Mouse (Mus musculus): Measurements from ENCODE around the gene Pitpnc1. TPM values are rescaled to one million over a fixed set of nuclear protein-coding genes. Genes with fewer than 3 reads are reported as not detected.

Pitpnc1 gene
- total RNA-seq, 2 experiments from 2014 or later, result 53.2 to 54.7 TPM

DNA sequence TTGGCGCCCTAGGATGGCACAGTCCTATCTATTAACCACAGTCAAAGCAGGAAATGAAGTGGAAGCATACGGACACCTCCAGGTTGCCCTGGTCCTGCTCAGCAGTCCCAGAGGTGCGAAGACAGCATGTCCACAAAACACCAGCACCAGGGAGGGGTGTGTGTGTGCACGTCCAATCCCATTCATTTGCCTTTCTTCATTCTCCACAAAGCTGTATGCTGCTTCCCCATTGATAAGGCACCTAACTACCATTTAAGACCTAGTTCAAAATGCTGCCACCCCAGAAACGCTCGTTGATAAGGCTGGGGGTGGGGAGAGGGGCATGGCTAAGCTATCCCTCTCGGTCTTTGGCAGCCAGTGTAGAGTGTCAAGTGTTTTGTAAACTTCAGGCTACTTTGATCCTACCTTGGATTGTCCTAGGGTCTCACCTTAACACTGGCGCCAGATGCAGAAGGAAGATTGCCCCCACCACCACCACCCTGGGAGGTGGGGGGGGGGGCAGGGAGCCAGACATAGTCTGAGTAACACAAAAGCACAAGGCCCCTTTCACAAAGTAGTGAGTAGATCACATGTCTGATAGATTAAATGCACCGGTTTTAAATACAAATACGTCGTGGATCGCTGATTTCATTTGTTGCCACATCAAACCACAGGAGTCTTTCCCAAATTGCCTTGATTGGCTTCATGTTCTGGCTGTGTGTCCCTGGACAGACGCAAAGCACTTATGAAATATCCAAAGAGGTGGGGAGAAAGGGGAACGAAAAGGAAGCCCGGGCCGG, 2.1 kb downstream of the Pitpnc1 start:
- no peak for DNase-seq

DNA sequence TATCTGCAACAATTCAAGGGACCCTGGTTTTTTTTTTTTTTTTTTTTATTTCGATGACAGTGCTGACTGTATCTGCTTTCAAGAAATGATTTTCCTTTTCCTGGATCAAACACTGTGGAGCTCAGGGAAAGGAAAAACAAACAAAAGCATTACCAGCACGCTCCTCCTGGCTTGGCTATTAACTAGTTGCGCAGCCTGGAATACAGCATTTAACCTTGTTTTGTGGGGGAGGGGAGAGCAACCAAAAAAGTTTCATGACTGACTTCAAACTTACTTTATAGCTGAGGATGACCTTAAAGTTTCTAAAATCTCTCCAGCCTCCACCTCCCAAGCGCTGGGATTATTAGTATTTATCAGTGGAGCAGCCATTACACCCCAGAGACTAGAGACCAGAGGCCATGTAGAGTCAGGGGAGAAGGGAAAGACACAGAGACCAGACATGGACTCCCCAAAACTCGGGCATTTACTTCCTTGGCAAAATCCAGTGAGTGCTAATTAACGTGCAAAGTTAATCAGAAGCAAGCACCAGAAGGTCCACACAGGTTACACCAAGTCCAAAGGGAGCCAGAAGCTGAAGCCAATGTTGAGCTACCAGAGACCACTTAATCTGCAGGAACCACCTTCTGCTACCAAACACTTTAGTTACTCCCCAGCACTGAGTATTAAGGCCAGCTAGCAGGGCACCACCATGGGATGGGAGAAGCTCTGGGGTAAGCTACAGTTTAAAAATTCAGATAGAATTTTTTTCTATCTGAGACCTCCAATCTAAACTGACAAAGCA, 3.7 kb downstream of the Pitpnc1 start:
- DNase-seq, result no peak

DNA sequence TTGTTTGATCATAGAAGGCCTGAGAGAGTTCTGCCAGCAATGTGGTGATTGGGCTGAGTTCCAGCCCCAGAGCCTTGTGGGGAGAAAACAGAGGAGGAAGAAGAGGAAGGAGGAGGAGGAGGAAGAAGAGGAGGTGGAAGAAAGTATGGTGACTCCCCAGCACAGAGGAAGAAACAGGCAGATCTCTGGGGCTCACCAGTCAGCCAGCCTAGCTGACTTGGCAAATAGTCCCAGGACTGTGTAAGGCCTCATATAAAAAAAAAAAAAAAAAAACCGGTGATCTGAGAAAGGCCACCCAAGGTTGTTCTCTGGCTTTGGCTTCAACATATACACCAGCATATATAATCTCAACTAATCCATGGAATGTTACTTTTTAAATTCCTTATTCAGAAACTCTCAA, 4.5 kb downstream of the Pitpnc1 start:
- no peak for DNase-seq

DNA sequence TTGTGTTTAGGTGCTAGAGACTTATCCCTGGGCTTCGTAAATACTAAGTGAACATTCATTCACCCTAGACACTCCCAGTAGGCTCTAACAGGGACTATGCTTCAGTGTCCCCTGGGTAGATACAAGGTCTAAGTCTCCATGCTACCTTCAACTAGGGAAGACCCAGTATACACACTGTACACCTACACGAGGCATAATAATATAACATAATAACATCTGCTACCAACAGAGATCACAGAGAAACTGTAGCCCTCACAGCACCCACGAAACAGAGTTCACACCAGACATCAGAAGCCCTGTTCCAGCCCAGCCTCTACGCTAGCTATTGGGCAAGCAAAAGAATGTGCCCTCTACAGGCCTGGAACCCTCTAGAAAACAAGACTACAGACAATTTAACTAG, 5.5 kb downstream of the Pitpnc1 start:
- DNase-seq, result no peak

DNA sequence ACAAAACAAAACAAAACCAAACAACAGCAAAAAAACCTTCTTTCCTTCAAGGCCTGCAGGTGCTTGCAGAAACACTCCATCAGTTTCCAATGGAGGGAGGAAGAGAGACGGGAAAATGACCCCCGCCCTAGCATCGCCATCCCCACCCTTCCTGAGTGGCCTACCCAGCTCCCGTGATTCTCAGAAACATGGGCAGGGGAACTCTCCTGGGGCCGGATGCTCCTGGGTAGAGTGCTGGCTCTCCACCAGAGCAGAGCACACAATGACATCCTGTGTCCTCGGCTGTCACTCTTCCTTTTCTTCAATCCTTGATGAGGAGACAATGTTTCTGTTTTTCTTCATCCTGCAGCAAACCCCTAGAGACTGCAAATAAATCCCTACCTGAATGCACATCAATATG, 6.4 kb downstream of the Pitpnc1 start:
- no peak for DNase-seq

DNA sequence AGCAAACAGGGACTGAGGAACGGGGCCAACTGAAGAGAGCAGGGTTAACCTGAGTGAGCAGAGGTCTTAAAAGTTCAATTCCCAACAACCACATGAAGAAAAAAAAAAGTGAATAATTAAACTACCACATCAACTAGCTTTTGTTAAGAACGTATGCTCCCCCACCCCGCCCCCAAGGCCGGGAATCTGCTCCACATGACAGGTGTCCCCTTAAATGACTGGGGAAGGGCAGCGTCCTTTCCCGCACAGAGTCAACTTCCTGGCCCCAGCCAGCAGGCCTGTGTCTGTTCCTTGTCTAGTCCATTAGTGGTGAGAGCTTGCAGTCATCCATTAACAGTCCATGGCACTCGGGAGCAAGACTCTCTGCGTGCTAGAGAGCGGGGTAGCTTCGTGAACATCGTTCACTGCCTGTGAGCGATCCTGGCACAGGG, 7.2 kb downstream of the Pitpnc1 start:
- no peak for DNase-seq

DNA sequence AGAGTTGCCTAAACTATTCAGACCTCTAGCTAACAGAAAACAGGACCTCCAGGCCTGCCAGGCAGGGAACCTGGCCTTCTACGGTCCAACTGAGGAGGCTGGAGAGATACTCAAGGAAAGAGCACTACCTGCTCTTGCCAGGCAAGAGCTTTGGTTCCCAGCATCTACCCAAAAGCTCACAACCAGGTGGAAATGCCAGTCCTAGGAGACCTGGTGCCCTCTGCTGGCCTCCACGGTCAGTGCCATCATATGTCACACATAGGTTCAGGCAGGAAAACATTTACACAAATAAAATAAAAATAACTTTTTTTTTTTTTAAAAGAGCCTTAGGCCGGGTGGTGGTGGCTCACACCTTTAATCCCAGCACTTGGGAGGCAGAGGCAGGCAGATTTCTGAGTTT, 8.0 kb downstream of the Pitpnc1 start:
- no peak for DNase-seq

DNA sequence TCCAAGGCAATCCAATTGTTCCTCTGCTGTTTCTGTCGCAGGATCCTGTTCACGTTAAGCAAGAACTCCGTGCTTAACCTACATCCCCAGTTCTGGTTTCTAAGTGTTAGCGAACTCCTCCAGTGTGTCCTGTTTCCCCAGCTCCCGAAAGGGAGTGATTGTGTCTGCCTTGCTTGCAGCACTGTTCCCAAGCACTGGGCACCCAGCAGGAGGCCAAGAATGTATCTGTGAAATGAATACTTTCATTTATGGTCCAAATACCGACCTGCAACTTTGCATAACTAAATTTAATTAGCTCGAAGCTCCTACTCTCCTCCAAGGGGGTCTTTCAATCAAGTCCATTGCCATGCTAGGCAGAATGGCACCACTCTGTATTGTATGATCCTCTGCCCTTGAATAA, 10.7 kb downstream of the Pitpnc1 start:
- DNase-seq, result no peak

DNA sequence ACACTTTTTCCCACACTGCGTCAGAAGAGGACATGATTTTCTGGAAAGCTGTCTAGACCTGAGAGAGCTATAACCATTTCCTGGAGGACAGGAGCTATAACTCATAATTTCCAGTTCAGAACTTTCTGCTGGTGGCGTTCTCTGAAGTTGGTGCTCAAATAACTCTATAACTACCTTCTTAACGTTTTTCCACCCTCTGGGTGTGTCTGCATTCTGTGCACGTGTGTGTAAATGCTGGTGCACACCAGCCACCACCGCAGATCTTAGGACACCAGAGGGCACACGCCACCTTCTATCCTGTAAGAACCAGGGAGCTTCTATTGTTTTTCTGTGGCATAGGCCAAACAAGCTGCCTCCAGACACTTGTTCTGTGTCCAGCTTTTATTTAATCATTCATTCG, 11.5 kb downstream of the Pitpnc1 start:
- DNase-seq, result no peak

DNA sequence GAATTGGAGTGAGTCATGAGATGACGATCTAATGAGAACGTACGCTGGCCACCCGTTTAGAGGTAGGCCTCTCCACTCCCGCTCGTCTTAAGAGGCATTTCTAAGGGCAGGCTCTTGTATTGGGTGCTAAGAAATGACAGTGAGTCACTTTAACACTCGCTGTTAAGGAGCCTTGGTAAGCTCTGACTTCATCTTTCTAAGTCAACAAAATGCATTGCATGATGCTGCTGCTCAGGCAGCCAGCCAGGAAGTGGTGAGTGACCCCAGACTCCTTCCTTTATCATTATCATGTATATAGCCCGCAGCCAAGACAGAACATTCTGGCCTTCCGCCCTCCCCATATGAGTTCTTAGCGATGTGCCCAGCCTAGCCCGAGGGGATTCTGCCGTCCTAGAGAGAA, 12.2 kb downstream of the Pitpnc1 start:
- no peak for DNase-seq

DNA sequence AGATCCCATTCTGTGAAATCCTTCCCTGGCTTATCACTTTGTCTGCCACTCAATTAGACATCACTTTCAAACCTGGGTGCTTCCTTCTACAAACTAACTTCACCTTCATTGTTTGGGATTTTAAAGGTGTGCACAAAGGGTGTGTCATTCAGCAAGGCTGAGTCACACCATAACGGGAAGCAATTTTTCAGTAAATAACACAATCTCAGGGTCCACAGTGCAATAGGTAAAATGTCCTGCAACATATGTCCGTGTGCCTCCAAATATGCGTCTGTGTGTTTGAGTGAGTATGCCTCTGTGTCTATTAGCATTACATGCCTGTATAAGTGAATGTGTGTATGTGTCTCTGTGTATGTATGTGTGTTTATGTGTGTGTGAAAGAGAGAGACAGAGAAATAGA, 13.2 kb downstream of the Pitpnc1 start:
- DNase-seq, result no peak

DNA sequence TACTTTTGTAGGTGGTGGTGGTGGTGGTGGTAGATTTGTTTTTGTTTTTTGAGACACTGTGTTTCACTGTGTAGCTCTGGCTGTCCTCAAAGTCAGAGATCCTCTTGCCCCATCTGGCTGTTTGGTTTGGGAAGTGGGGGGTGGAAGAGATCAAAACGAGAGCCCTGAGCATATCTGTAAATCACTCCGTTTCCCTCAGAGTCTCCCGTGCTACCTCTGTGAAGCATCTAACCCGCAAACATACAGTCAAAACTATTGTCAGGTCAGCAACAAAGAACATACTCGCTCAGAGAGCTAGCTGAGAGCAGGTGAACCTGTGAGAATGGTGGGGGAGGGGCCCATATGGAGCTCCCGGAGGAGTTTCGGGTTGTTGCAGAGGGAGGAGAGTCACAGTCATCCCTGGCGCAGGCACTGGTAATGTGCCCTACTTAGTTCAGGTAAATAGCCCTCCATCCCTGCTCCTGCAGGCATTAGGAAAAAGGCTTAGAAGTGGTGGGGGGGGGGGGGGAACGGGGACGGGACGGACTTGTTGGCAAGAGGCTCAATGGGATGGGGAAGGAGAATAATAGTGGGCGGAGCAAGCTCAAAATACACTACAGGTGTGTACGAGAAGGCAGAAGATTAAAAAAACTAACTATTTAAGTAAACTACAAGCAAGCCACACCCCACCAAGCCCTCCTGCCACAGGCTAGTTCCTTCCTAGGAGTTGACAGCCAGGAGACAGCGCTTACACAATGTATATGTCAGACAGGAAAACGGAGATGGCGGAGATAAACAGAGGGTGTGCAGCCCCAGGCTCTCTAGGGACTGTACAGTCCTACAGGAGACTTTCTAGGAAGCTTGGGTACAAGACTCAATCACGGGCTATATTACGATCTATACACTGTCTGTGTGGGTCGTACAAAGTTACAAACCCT, 15.7 kb downstream of the Pitpnc1 start:
- DNase-seq, result no peak

DNA sequence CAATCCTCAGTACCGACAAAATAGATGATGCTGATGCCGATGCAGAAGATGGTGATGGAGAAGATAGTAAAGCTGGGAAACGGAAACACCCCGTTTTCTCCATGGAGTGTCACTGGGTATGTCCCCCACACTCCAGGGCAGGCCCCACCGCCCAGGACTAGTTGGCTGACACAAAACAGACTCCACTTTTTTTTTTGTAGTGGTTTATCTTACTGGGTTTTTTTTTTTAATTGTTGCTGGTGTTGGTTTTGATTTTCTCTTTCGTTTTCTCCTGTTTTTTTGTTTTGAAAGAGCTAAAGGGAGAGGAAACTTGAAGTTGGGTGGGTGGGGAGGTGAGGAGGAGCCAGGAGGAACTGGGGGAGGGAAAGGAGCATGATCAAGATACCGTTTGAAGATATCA, 18.4 kb downstream of the Pitpnc1 start:
- no peak for DNase-seq

DNA sequence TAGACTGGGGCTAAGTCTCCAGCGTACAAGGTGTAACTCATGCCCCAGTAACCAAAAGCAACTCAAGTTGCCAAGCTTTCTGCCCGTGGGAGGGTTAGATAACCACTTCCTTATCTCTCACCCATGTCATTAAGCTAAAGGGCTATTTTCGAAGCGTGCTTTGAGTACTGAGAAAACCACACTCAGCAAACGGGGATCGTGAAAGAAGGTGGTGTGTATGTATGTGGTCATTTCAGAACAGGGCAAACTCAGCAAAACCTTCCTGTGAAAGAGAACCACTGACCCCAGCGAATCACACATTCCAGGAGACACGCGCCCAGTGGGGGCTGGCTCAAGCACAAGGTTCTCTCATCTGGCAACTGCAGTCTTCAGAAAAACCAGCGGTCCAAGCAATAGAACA, 19.4 kb downstream of the Pitpnc1 start:
- no peak for DNase-seq

DNA sequence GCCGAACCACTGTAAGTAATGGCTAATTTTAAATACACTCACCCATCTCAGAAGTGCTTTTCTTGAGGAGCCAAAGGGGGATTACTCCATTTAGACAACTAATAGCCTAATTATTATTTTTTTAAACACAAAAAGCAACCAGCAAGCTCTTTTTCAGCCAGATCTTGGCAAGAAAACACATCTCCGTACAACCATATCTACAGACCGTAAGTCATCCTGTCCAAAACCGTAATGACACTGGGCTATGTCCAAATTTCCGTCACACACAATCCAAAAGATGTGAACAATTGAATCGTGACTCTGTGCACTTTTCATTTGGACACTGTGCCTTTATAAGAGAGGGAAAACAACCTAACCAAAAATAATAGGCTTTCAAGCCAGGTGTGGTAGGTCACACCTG, 20.4 kb downstream of the Pitpnc1 start:
- DNase-seq, result no peak

DNA sequence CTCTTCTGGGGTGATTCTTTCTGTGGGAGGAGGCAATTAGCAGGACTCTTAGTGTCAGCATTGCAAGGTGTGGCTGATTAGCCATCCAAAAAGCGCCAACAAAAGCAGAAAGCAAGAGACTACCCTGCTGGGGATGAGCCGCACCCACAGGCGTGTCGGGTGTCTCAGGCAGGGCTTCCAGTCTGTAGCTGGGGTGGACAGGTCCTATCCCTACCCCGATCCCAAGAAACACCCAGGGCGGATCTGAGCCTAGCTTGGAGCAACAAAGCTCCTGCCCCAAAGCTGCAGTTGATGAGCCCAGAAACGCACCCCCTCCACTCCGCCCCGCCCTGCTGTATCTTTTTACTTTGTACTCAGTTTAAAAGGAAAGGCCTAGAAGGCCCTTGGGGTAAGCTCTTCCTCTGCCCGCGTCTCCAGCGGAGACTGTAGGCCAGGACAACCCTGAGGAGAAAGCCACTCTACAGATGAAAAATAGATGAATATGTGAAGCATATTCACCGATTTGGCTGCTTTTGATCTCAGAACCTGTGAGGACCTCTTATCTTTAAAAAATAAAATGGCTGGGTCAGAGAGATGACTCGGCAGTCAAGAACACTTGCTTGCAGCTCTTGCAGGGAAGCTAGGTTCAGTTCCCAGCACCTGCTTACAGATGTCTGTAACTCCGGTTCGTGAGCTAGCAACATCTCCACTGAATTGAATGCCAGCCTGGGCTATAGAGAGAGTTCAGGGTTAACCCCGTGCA, 21.2 kb downstream of the Pitpnc1 start:
- no peak for DNase-seq

DNA sequence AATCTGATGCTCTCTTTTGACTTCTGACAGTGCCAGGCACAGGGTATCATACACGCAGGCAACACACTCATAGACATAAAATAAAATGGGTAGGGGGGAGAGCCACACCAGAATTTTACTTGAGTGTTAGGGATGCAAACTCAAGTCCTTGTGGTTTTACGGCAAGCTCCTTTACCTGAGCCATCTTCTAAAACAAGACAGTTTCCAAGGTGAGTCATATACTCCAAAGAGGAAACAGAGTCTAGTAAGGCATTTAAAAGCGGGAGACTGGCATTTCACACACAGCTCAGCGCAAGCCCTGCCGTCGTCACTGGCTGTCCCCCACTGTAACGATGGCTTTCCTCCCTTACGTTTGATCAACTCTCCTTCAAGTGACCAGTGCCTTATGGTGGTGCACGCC, 22.6 kb downstream of the Pitpnc1 start:
- DNase-seq, result no peak

DNA sequence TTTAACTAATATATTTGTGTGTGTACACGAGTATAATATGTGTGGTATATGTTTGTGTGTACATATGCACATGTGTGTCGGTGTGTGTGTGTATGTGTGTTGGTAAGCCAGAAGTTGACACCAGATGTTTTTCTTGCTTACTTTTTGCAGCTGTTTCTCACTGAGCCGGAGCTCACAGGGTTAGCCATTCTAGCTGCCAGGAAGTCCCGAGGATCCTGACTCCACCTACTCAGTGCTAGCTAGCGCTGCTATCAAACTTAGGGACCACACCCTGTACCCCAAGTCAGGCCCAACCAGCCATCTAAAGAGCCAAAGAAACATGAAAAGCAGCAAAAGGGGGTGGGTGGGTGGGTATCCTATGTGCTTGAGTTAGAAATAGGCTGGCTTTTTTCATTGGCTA, 23.1 kb downstream of the Pitpnc1 start:
- DNase-seq, result no peak

DNA sequence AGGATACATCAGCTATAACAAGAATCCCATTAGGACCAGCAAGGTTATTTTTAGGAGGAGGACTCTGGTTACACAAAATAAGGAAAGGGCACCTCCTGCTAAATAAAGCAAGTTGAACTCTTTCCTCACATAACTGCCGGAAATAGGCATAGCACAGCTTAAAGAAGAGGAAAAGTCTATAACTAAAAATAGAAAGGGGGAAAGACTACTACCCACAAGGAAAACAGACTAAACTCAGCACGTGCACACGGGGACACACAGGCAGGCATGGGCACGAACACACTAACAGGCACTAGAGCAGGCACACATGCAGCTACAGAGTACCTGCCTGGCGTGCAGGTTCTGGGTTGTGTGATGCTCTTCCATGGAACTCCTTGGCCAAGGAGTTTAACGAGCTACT, 23.8 kb downstream of the Pitpnc1 start:
- no peak for DNase-seq

DNA sequence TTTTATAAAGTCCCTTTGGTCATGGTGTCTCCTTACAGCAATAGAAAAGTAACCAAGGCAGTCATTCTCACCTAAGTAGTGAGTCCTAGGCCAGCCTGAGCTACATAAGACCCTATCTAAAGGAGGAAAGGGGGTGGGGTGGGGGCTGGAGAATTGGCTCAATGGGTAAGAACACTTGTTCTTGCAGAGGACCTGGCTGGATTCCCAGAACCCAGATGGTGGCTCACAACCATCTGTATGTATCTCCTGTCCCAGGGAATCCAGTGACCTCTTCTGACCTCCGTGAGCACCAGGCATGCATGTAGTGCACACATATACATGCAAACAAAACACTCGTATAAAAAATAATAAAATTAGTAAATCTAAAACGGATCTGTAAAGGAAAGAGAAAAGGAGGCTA, 24.8 kb downstream of the Pitpnc1 start:
- DNase-seq, result no peak

DNA sequence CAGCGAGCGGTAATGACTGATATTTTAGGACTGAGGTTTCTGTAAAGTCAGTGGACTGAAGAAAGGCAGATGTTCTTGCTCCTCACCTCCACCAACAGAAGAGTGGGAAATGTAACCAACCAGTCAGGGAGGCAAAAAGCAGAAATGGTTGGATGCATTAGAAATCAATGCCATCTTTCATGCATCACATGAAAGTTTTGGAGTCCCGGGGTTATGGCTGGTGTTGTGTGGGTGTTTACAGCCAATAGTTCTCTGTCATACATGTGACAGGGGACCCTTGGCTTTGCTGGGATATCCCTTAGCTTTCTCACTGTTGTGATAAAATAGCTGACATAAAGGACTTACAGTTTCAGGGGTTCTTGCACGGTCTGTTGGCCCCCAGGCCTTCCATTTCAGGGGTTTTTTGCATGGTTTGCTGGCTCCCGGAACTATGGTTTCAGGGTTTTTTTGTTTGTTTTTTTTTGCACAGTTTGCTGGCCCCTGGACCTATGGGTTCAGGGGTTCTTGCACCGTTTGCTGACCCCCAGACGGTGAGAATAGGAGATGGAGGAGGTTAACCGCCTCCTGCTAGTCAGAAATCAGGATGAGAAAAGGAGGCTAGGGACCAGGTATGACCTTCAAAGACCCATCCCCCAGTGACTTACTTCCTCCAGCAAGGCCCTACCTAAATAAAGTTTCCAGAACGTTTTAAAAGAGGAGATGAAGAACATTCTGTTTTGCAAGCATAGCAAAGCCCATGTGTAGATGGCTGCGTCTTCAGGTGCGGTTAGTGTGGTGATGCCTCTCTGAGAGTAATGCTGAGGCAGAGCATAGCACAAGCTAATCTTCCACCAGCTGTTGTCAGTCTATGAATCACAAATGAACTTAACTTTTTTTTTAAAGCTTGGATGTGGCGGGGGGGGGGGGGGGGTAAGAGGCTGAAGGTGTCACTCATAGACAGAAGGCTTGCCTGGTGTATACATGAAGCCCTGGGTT, 27.1 kb downstream of the Pitpnc1 start:
- DNase-seq, result no peak

Measured in gastrocnemius, postnatal 10 days (tissue).